In the genomic region with DNA sequence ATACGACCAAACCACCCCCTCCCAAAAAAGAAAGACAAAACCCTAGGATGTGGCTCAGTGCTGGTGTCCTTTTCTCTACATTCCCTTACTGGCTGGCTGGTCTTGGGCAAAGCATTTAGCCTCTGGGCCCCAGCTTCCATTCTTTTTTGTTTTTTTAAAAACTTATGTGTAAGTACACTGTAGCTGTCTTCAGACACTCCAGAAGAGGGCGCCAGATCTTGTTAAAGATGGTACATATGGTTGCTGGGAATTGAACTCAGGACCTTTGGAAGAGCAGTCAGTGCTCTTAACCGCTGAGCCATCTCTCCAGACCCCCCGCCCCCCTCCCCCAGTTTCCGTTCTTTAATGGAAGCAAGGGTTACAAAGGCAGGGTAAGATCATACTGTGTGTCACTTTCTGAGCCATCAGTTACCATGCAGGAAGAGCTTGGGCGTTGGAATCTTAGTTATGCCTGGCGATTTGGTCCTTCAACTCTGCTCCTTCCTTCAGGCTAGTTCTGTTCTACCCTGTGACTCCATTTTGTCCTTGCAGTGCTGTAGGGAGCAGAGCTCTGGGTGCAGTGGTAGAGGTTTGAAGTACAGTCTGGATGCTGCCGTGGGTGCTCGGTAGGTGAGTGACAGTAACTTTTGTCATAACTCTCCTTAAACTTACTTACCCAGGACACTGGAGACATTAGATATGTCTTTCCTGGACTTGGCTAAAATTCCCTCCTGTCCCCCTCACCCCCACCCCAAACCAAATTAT, we compare ENCODE assay signal across 17 mouse cellular contexts. TPM values are rescaled to one million over a fixed set of nuclear protein-coding genes. Genes with fewer than 3 reads are reported as not detected.
DNase-seq lines count a peak whose midpoint lies in the region; ATAC-seq and TF ChIP-seq lines count a peak whose summit lies in the region.
"Had no signal": no experiment of that assay in that cellular context is flagged by ENCODE, and none has a peak within 500 bp of the region (broad histone marks: within the 10 kb centered on the region; RNA-seq: fewer than 3 reads in every experiment).

No protein-coding gene starts in this region.

- peak; percentile 53 for TF ChIP-seq CTCF in layer of hippocampus, adult 2 months (conservative IDR thresholded peaks at IDR 0.05)
- TF ChIP-seq CTCF in E14TG2a.4 (conservative IDR thresholded peaks at IDR 0.05; ENCODE audit: low read length): peak; percentile 31

- peaks cover 10% of the 10 kb centered on the region for H3K36me3 ChIP-seq in E14TG2a.4 (ENCODE audit: insufficient read depth, low read length)
- H3K36me3 ChIP-seq in liver, embryonic 11.5 days (ENCODE audit: control insufficient read depth, insufficient read depth, low read length): no peaks in the 10 kb centered on the region
- H3K36me3 ChIP-seq: forebrain, embryonic 15.5 days; liver, embryonic 13.5 days; midbrain, embryonic 15.5 days had no signal

- no peaks in the 10 kb centered on the region for H3K9me3 ChIP-seq in E14TG2a.4 (ENCODE audit: low read length)
- no peaks in the 10 kb centered on the region for H3K9me3 ChIP-seq in liver, embryonic 11.5 days (ENCODE audit: control insufficient read depth, low read length)
- H3K9me3 ChIP-seq: forebrain, embryonic 15.5 days; liver, embryonic 13.5 days; midbrain, embryonic 15.5 days had no signal

- H3K4me3 ChIP-seq in layer of hippocampus, adult 2 months: no peak overlapping the region
- no peak overlapping the region for H3K4me3 ChIP-seq in E14TG2a.4 (replicated peaks; ENCODE audit: low read length)
- H3K4me3 ChIP-seq in liver, embryonic 11.5 days (ENCODE audit: low read depth, low read length): no peak overlapping the region
- H3K4me3 ChIP-seq: forebrain, embryonic 15.5 days; liver, embryonic 13.5 days; midbrain, embryonic 15.5 days had no signal

- H3K4me2 ChIP-seq in liver, embryonic 11.5 days: no peak overlapping the region
- H3K4me2 ChIP-seq: forebrain, embryonic 15.5 days; heart, embryonic 11.5 days; liver, embryonic 13.5 days; midbrain, embryonic 15.5 days had no signal

- H3K27ac ChIP-seq in layer of hippocampus, adult 2 months: no peak overlapping the region
- H3K27ac ChIP-seq in liver, embryonic 11.5 days (ENCODE audit: low read depth, low read length): no peak overlapping the region
- H3K27ac ChIP-seq: forebrain, embryonic 15.5 days; liver, embryonic 13.5 days; midbrain, embryonic 15.5 days had no signal

- no peak overlapping the region for H3K9ac ChIP-seq in liver, embryonic 11.5 days (ENCODE audit: low read depth, low read length)
- H3K9ac ChIP-seq: forebrain, embryonic 15.5 days; liver, embryonic 13.5 days; midbrain, embryonic 15.5 days had no signal

- H3K27me3 ChIP-seq in E14TG2a.4 (ENCODE audit: insufficient read depth, low read length): no peaks in the 10 kb centered on the region
- H3K27me3 ChIP-seq in liver, embryonic 11.5 days (replicated peaks; ENCODE audit: control insufficient read depth, insufficient read depth, low read length): no peaks in the 10 kb centered on the region
- H3K27me3 ChIP-seq: forebrain, embryonic 15.5 days; liver, embryonic 13.5 days; midbrain, embryonic 15.5 days had no signal

- ATAC-seq in liver, embryonic 11.5 days (replicated peaks; ENCODE audit: low FRiP score): peak; percentile 18; the same call in 1 of the 2 replicates
- ATAC-seq: forebrain, embryonic 15.5 days; hindbrain, embryonic 16.5 days; midbrain, embryonic 15.5 days had no signal

- no peak for DNase-seq in layer of hippocampus, adult 2 months (ENCODE audit: low spot score in 2 of 2)
- DNase-seq in layer of hippocampus, adult 9-11 months: no peak
- DNase-seq in ZHBTc4 (ENCODE audit: low read depth, low spot score): peak; percentile 44
- peak; percentile 24 for DNase-seq in liver, embryonic 11.5 days (ENCODE audit: low spot score)
- no peak for DNase-seq in urinary bladder, postnatal 4 days (ENCODE audit: low spot score in 2 of 2)
- no peak for DNase-seq in urinary bladder, postnatal 25 days (ENCODE audit: low spot score)
- DNase-seq in ovary, postnatal 10 days (ENCODE audit: low spot score): no peak
- DNase-seq: cerebellum, adult 18-20 months; liver, embryonic 13.5 days; lung, postnatal 14 days; right cerebral cortex, postnatal 4 days; thymus, adult 18-20 months had no signal

- WGBS in liver, embryonic 11.5 days: 80% methylated on average over 9 of the region's 9 CpGs

- peaks cover 18% of the 10 kb centered on the region for H3K4me1 ChIP-seq in E14TG2a.4 (replicated peaks; ENCODE audit: low read depth, low read length)
- peaks cover 3% of the 10 kb centered on the region; the same call in 1 of the 2 replicates for H3K4me1 ChIP-seq in liver, embryonic 11.5 days (replicated peaks; ENCODE audit: control insufficient read depth, insufficient read depth, low read length)
- H3K4me1 ChIP-seq: forebrain, embryonic 15.5 days; midbrain, embryonic 15.5 days had no signal

RNA-seq across cellular contexts. Expression of a gene that starts 8.0 kb away (rescaled TPM):
- 1 to 10 TPM; 4.1 to 5.1 TPM for total RNA-seq in layer of hippocampus, adult 2 months (2021)
- 3.9 and 4.2 TPM in 2 replicates for polyA plus RNA-seq in liver, embryonic 11.5 days (2014; fragmentation: Nextera tagmentation; extraction: Ambion mirVana)

RNA-seq across cellular contexts. Expression of a gene that starts 47.1 kb away (rescaled TPM):
- 100 to 1,000 TPM; 215 to 218 TPM for total RNA-seq in layer of hippocampus, adult 2 months (2021)
- 120 and 125 TPM in 2 replicates for polyA plus RNA-seq in liver, embryonic 11.5 days (2014; fragmentation: Nextera tagmentation; extraction: Ambion mirVana)

Comparison
In these comparisons a context has a peak if more than half of its experiments do, and no peak if none do; other contexts are left out.
1. DNase-seq: peak in ZHBTc4 (single experiment) and liver, embryonic 11.5 days (single experiment); none in layer of hippocampus, adult 2 months (0 of 2), layer of hippocampus, adult 9-11 months (single experiment), urinary bladder, postnatal 4 days (0 of 2), urinary bladder, postnatal 25 days (single experiment) and ovary, postnatal 10 days (single experiment).